Mouse (Mus musculus): ENCODE data around the gene Nell1. TPM values are rescaled to one million over a fixed set of nuclear protein-coding genes. Genes with fewer than 3 reads are reported as not detected.

Nell1 gene
- polyA plus RNA-seq, 1 experiment from 2014 or later = 14.6 TPM

- WGBS = 75% methylated on average over 3 of the region's 3 CpGs
- ATAC-seq (ENCODE audit: low FRiP score, low TSS enrichment) = no peak
- no peak overlapping the region for H3K4me3 ChIP-seq (ENCODE audit: low read length)
Observed at GRCm38 (mm10) chr7:50725166-50725565, 750.5 kb downstream of the Nell1 start.

GRCm38 (mm10) chr7:50730951-50731350, 756.3 kb downstream of the Nell1 start:
- H3K27ac ChIP-seq (ENCODE audit: low read depth, low read length) = no peak overlapping the region
- H3K9ac ChIP-seq (ENCODE audit: low read depth, low read length) = no peak overlapping the region
- H3K4me3 ChIP-seq (ENCODE audit: low read length) = no peak overlapping the region
- no peaks in the 10 kb centered on the region for H3K27me3 ChIP-seq (ENCODE audit: control insufficient read depth, insufficient read depth, low read length)
- H3K4me2 ChIP-seq (replicated peaks; ENCODE audit: low read depth, low read length) = no peak overlapping the region
- no peaks in the 10 kb centered on the region for H3K9me3 ChIP-seq (ENCODE audit: control insufficient read depth, low read length)
- ATAC-seq (ENCODE audit: low FRiP score, low TSS enrichment) = no peak
- H3K36me3 ChIP-seq (ENCODE audit: control insufficient read depth, insufficient read depth, low read length) = no peaks in the 10 kb centered on the region
- 59% methylated on average over 4 of the region's 4 CpGs for WGBS
- H3K4me1 ChIP-seq (ENCODE audit: control insufficient read depth, insufficient read depth, low read length) = no peaks in the 10 kb centered on the region

More at GRCm38 (mm10) chr7:50725166-50725565, 750.5 kb downstream of the Nell1 start:
- no peaks in the 10 kb centered on the region for H3K4me1 ChIP-seq (ENCODE audit: control insufficient read depth, insufficient read depth, low read length)
- no peaks in the 10 kb centered on the region for H3K36me3 ChIP-seq (ENCODE audit: control insufficient read depth, insufficient read depth, low read length)
- no peaks in the 10 kb centered on the region for H3K27me3 ChIP-seq (ENCODE audit: control insufficient read depth, insufficient read depth, low read length)
- no peak overlapping the region for H3K27ac ChIP-seq (ENCODE audit: low read depth, low read length)
- no peak overlapping the region for H3K9ac ChIP-seq (ENCODE audit: low read depth, low read length)
- H3K9me3 ChIP-seq (ENCODE audit: control insufficient read depth, low read length) = no peaks in the 10 kb centered on the region
- no peak overlapping the region for H3K4me2 ChIP-seq (replicated peaks; ENCODE audit: low read depth, low read length)

GRCm38 (mm10) chr7:50755516-50755915, 780.9 kb downstream of the Nell1 start:
- H3K27ac ChIP-seq (ENCODE audit: low read depth, low read length) = no peak overlapping the region
- H3K4me3 ChIP-seq (ENCODE audit: low read length) = no peak overlapping the region
- ATAC-seq (ENCODE audit: low FRiP score, low TSS enrichment) = no peak
- no peaks in the 10 kb centered on the region for H3K36me3 ChIP-seq (ENCODE audit: control insufficient read depth, insufficient read depth, low read length)
- no peak overlapping the region for H3K9ac ChIP-seq (ENCODE audit: low read depth, low read length)
- WGBS = 87% methylated on average over 3 of the region's 3 CpGs
- no peaks in the 10 kb centered on the region for H3K9me3 ChIP-seq (ENCODE audit: control insufficient read depth, low read length)
- H3K4me2 ChIP-seq (replicated peaks; ENCODE audit: low read depth, low read length) = no peak overlapping the region
- no peaks in the 10 kb centered on the region for H3K27me3 ChIP-seq (ENCODE audit: control insufficient read depth, insufficient read depth, low read length)
- H3K4me1 ChIP-seq (ENCODE audit: control insufficient read depth, insufficient read depth, low read length) = no peaks in the 10 kb centered on the region

GRCm38 (mm10) chr7:50756409-50756808, 781.7 kb downstream of the Nell1 start:
- H3K9ac ChIP-seq (ENCODE audit: low read depth, low read length) = no peak overlapping the region
- no peak for ATAC-seq (ENCODE audit: low FRiP score, low TSS enrichment)
- no peak overlapping the region for H3K4me2 ChIP-seq (replicated peaks; ENCODE audit: low read depth, low read length)
- WGBS = 83% methylated on average over 5 of the region's 5 CpGs
- no peak overlapping the region for H3K4me3 ChIP-seq (ENCODE audit: low read length)
- H3K27me3 ChIP-seq (ENCODE audit: control insufficient read depth, insufficient read depth, low read length) = no peaks in the 10 kb centered on the region
- no peak overlapping the region for H3K27ac ChIP-seq (ENCODE audit: low read depth, low read length)
- H3K4me1 ChIP-seq (ENCODE audit: control insufficient read depth, insufficient read depth, low read length) = no peaks in the 10 kb centered on the region
- no peaks in the 10 kb centered on the region for H3K9me3 ChIP-seq (ENCODE audit: control insufficient read depth, low read length)
- H3K36me3 ChIP-seq (ENCODE audit: control insufficient read depth, insufficient read depth, low read length) = no peaks in the 10 kb centered on the region

GRCm38 (mm10) chr7:50773516-50773915, 798.9 kb downstream of the Nell1 start:
- H3K4me3 ChIP-seq (ENCODE audit: low read length) = no peak overlapping the region
- H3K36me3 ChIP-seq (ENCODE audit: control insufficient read depth, insufficient read depth, low read length) = no peaks in the 10 kb centered on the region

GRCm38 (mm10) chr7:50781105-50781504, 806.4 kb downstream of the Nell1 start:
- no peak overlapping the region for H3K4me2 ChIP-seq (replicated peaks; ENCODE audit: low read depth, low read length)
- H3K4me1 ChIP-seq (ENCODE audit: control insufficient read depth, insufficient read depth, low read length) = no peaks in the 10 kb centered on the region
- 92% methylated on average over 1 of the region's 1 CpGs for WGBS
- no peak overlapping the region for H3K4me3 ChIP-seq (ENCODE audit: low read length)
- H3K27ac ChIP-seq (ENCODE audit: low read depth, low read length) = no peak overlapping the region
- H3K9ac ChIP-seq (ENCODE audit: low read depth, low read length) = no peak overlapping the region
- no peak for ATAC-seq (ENCODE audit: low FRiP score, low TSS enrichment)
- H3K27me3 ChIP-seq (ENCODE audit: control insufficient read depth, insufficient read depth, low read length) = no peaks in the 10 kb centered on the region
- H3K36me3 ChIP-seq (ENCODE audit: control insufficient read depth, insufficient read depth, low read length) = no peaks in the 10 kb centered on the region
- H3K9me3 ChIP-seq (ENCODE audit: control insufficient read depth, low read length) = no peaks in the 10 kb centered on the region

More at GRCm38 (mm10) chr7:50773516-50773915, 798.9 kb downstream of the Nell1 start:
- no peak overlapping the region for H3K9ac ChIP-seq (ENCODE audit: low read depth, low read length)
- H3K9me3 ChIP-seq (ENCODE audit: control insufficient read depth, low read length) = no peaks in the 10 kb centered on the region
- H3K4me2 ChIP-seq (replicated peaks; ENCODE audit: low read depth, low read length) = no peak overlapping the region
- no peak for ATAC-seq (ENCODE audit: low FRiP score, low TSS enrichment)
- H3K27me3 ChIP-seq (ENCODE audit: control insufficient read depth, insufficient read depth, low read length) = no peaks in the 10 kb centered on the region
- H3K27ac ChIP-seq (ENCODE audit: low read depth, low read length) = no peak overlapping the region
- no peaks in the 10 kb centered on the region for H3K4me1 ChIP-seq (ENCODE audit: control insufficient read depth, insufficient read depth, low read length)

GRCm38 (mm10) chr7:50783652-50784051, 809.0 kb downstream of the Nell1 start:
- H3K27ac ChIP-seq (ENCODE audit: low read depth, low read length) = no peak overlapping the region
- no peaks in the 10 kb centered on the region for H3K27me3 ChIP-seq (ENCODE audit: control insufficient read depth, insufficient read depth, low read length)
- no peaks in the 10 kb centered on the region for H3K4me1 ChIP-seq (ENCODE audit: control insufficient read depth, insufficient read depth, low read length)
- no peaks in the 10 kb centered on the region for H3K9me3 ChIP-seq (ENCODE audit: control insufficient read depth, low read length)
- no peak; the same call in 1 of the 2 replicates for ATAC-seq (ENCODE audit: low FRiP score, low TSS enrichment)
- H3K4me2 ChIP-seq (replicated peaks; ENCODE audit: low read depth, low read length) = no peak overlapping the region
- no peaks in the 10 kb centered on the region for H3K36me3 ChIP-seq (ENCODE audit: control insufficient read depth, insufficient read depth, low read length)
- no peak overlapping the region for H3K9ac ChIP-seq (ENCODE audit: low read depth, low read length)
- 82% methylated on average over 1 of the region's 1 CpGs for WGBS
- H3K4me3 ChIP-seq (ENCODE audit: low read length) = no peak overlapping the region

GRCm38 (mm10) chr7:50826180-50826579, 851.5 kb downstream of the Nell1 start:
- Histone ChIP-seq H3K4me2 (replicated peaks; ENCODE audit: low read depth, low read length) (no peak overlapping the region), H3K27ac (ENCODE audit: low read depth, low read length) (no peak overlapping the region), H3K27me3 (ENCODE audit: control insufficient read depth, insufficient read depth, low read length) (no peaks in the 10 kb centered on the region), H3K4me3 (ENCODE audit: low read length) (no peak overlapping the region), H3K9ac (ENCODE audit: low read depth, low read length) (no peak overlapping the region), H3K36me3 (ENCODE audit: control insufficient read depth, insufficient read depth, low read length) (no peaks in the 10 kb centered on the region), H3K4me1 (ENCODE audit: control insufficient read depth, insufficient read depth, low read length) (no peaks in the 10 kb centered on the region), H3K9me3 (ENCODE audit: control insufficient read depth, low read length) (no peaks in the 10 kb centered on the region)
- no peak for ATAC-seq (ENCODE audit: low FRiP score, low TSS enrichment)
- WGBS = 30% methylated on average over 7 of the region's 7 CpGs

- no peaks in the 10 kb centered on the region for H3K9me3 ChIP-seq (ENCODE audit: control insufficient read depth, low read length)
- no peaks in the 10 kb centered on the region for H3K36me3 ChIP-seq (ENCODE audit: control insufficient read depth, insufficient read depth, low read length)
- no peak overlapping the region for H3K4me3 ChIP-seq (ENCODE audit: low read length)
- no peak overlapping the region for H3K9ac ChIP-seq (ENCODE audit: low read depth, low read length)
- WGBS = 13% methylated on average over 3 of the region's 3 CpGs
- peak; percentile 77; the same call in 1 of the 2 replicates for ATAC-seq (ENCODE audit: low FRiP score, low TSS enrichment)
- H3K4me2 ChIP-seq (replicated peaks; ENCODE audit: low read depth, low read length) = no peak overlapping the region
- H3K27ac ChIP-seq (ENCODE audit: low read depth, low read length) = no peak overlapping the region
- no peaks in the 10 kb centered on the region for H3K27me3 ChIP-seq (ENCODE audit: control insufficient read depth, insufficient read depth, low read length)
- H3K4me1 ChIP-seq (ENCODE audit: control insufficient read depth, insufficient read depth, low read length) = peaks cover 5% of the 10 kb centered on the region; the same call in 1 of the 2 replicates
Observed at GRCm38 (mm10) chr7:50832799-50833198, 858.1 kb downstream of the Nell1 start.
